Mouse (Mus musculus) lung, postnatal 36 days (tissue): ENCODE data around the gene Pglyrp1.
"Not testable (repeated sequence)": the region's sequence is repeated elsewhere in the genome, so short reads cannot be mapped to it uniquely, and the experiment has no call there.

Source experiments
- DNase-seq: peaks from one replicate; pipeline ENCODE4 v3.0.0; 2022; ENCODE audit warnings: mixed read lengths

Pglyrp1 gene

GRCm38 (mm10) chr7:18871031-18871430, at the start of gene Pglyrp1:
Gene Pglyrp1 (plus strand): TSS chr7:18871331.
- DNase-seq: not testable (repeated sequence)

DNA sequence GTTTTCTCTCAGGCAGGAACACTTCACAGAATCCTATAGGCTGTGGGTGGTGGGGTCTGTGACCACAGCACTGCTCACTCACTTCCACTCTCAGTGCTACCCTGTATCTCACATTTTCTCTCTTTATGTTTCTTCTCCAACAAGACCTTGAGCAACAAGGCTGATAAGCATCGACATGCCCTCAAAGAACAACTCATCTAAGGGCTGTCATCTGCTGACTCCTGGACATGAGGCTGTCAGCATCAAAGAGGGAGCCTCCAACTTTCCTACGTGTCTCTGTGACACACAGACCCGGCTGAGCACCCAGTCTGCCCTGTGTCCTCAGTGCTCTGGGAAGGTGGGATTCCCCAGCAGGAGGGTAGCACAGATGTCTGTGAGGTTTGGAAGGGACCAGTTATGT, 49.6 kb upstream of the Pglyrp1 start, which contains the start of gene Psg17:
Gene Psg17 (minus strand): TSS at position 101 of the 400 bp plus-strand sequence.
- no peak for DNase-seq

GRCm38 (mm10) chr7:18827792-18828546, 43.2 kb upstream of the Pglyrp1 start:
- no peak for DNase-seq

- DNase-seq: peak; percentile 47
Observed at GRCm38 (mm10) chr7:18828592-18828991, 42.5 kb upstream of the Pglyrp1 start.

GRCm38 (mm10) chr7:18829545-18829944, 41.6 kb upstream of the Pglyrp1 start:
- no peak for DNase-seq

- peak; percentile 41 for DNase-seq
Observed at GRCm38 (mm10) chr7:18832298-18832697, 38.8 kb upstream of the Pglyrp1 start.

DNA sequence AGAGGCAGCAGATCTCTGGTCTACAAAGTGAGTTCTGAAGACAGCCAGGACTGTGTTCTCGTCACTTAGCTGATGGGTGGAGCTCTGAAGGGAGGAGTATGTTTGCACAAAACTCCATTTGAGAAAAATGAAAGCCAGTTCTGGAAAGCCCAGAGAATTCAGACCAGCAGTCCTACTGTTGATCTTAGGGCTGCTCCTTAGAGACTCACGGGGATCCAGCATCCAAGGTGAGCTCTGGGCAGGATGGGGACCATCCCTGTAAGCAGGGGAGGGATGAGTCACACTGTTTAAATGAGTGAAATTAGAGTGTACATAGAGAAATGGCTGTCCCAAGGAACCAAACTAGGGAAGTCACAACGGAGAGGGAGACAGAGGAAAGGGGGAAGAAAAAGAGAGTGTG, 31.3 kb upstream of the Pglyrp1 start, which contains the start of gene Mill2:
Gene Mill2 (plus strand): TSS at position 102 of the 400 bp plus-strand sequence.
- peak; percentile 76 for DNase-seq

- peak; percentile 86 for DNase-seq
Observed at GRCm38 (mm10) chr7:18840386-18841173, 30.6 kb upstream of the Pglyrp1 start.

DNA sequence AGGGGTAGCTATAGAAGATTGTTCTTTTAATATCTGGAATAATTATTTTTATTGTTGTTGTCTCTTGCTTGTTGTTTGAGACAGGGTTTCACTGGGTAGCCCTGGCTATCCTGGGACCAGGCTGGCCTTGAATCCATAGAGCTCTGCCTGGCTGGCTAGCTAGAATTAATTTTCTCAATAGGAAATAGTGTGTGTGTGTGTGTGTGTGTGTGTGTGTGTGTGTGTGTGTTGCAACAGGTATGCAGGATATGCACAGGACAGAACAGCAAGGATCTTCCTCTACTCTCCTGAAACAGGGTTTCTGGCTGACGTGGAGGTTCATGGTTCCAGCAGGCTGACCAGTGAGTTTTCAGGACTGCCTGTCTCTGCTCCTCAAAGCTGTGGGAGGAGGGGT, 30.0 kb upstream of the Pglyrp1 start:
- DNase-seq: no peak

DNA sequence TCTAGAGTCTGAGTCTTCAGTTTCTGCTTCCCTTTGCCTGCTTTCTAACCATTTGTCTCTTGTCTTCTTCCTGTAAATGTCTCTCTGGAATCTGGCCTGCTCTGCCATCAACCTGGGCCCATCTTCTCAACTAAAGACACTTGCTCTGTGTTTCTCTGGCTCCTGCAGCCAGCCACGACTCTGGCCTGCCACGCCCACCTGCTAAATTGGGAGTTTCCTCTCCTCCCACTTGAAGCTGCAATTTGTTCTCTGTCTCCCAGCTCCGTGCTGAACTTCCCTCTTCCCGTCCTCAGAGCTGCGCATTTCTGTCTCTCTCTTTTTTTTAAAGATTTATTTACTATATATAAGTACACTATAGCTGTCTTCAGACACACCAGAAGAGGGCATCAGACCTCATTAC, 26.3 kb upstream of the Pglyrp1 start:
- peak; percentile 24 for DNase-seq

DNA sequence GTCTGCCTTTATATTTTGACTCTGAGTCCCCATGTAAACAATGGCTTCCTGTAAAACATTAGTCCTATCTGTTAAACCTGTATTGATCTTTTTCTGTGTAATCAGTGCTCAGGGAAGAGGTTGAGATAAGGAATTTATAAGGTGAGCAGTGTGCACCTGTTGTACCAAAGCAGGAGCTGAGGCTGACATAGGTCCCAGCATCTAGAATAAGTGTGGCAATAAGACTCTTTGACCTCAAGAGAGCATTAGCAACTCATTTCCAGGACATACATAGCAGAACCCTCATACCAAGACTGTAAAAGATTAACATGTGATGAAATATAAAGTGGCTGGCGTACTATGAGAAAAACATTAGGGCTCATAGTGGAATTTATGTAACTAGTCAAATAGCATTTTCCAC, 22.7 kb upstream of the Pglyrp1 start:
- no peak for DNase-seq

GRCm38 (mm10) chr7:18858310-18858916, 12.7 kb upstream of the Pglyrp1 start:
- peak; percentile 74 for DNase-seq

DNA sequence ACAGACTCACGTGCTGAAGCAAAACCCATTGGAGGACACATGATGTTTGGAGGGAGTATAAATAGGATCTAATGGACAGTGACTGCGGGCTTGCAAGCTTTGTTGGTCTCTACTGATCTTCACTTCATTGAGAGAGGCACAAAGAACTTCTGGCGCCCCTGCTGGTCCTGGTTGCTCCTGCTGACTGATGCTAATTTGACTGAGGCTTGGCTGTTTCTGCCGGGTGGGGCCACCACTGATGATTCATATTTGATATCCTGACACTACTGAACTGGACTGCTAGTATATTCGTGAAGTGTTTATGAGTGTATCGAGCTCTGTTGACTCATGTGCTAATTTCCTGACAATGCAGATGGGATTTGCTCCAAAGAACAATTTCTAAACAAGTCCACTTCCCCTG, 8.3 kb upstream of the Pglyrp1 start:
- DNase-seq: peak; percentile 66

- no peak for DNase-seq
Observed at GRCm38 (mm10) chr7:18868491-18868890, 2.6 kb upstream of the Pglyrp1 start.

GRCm38 (mm10) chr7:18872014-18872802, 1.1 kb downstream of the Pglyrp1 start:
- peak; percentile 23 for DNase-seq

DNA sequence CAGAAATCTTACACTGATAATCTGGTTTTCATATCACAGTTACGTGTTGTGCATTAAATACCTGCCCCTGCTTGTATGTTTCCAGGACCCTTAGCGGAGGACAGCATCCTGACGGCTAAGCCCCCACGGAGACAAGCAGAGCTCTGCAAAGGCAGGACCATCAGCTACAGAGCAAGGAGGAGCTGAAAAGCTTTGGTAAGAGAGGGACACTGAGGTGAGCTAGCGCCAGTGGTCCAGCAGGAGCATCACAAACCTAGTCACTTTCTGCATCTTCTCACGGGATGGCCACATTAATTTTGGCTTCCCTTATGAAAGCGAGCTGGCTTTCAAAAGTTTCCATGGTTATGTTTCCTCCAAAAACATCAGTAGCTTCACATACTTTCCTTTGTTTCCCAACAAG, 1.7 kb downstream of the Pglyrp1 start:
- no peak for DNase-seq

GRCm38 (mm10) chr7:18873253-18873652, 2.1 kb downstream of the Pglyrp1 start:
- DNase-seq: peak; percentile 81

- no peak for DNase-seq
Observed at GRCm38 (mm10) chr7:18875372-18875771, 4.2 kb downstream of the Pglyrp1 start.

DNA sequence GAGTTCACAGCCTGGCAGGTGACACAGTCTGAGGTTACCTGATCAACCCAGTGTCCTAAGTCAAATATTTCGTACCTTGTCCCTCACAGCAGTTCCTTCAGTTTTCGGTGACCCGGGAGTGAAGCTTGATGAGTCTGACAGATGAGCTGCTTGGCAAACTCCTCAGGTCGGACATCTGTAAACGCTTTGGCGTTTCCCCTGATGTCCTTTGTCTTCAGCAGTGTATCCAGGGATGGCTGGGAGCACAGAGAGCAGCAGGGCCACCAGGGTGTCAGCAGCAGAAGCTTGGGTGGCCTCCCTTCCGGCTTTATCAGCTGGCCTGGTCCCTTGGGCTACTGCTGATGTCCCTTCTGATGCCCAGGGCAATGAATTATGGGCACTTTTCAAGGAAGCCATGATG, 7.6 kb downstream of the Pglyrp1 start:
- no peak for DNase-seq

GRCm38 (mm10) chr7:18883991-18884744, 13.0 kb downstream of the Pglyrp1 start:
- DNase-seq: peak; percentile 67

GRCm38 (mm10) chr7:18884745-18885422, 13.8 kb downstream of the Pglyrp1 start:
- no peak for DNase-seq
